Mouse (Mus musculus) lung, postnatal 0 days (tissue): ENCODE measurements around the gene Trpv2. TPM values are rescaled to one million over a fixed set of nuclear protein-coding genes. Genes with fewer than 3 reads are reported as not detected.

ENCODE experiments used
- ATAC-seq: fragments of 200-750 bp; cut with Nextera tagmentation; 2 replicates; pipeline ENCODE4 v1.8.0; 2017; ENCODE audit warnings: moderate library complexity
- DNase-seq: peaks from one replicate; pipeline ENCODE4 v3.0.0-alpha.2; 2016; ENCODE audit warnings: low spot score
- H3K27ac ChIP-seq: fragments of 300-500 bp; sonication (generic); 2 replicates; pipeline ENCODE4 v1.5.1; 2014; ENCODE audit warnings: antibody characterized with exemption, mild to moderate bottlenecking, low read length, mixed read lengths
- H3K27me3 ChIP-seq: fragments of 300-500 bp; sonication (generic); replicated peaks from 2 replicates; pipeline ENCODE4 v1.6.1; 2014; ENCODE audit warnings: low read length, mixed read lengths; ENCODE audit not compliant: insufficient read depth
- H3K36me3 ChIP-seq: fragments of 300-500 bp; sonication (generic); 2 replicates; pipeline ENCODE4 v1.6.1; 2014; ENCODE audit warnings: low read length, mixed read lengths; ENCODE audit not compliant: insufficient read depth
- H3K4me1 ChIP-seq: fragments of 300-500 bp; sonication (generic); 2 replicates; pipeline ENCODE4 v1.6.1; 2014; ENCODE audit warnings: antibody characterized with exemption, low read depth, low read length, mixed read lengths; ENCODE audit not compliant: insufficient read depth
- H3K4me2 ChIP-seq: fragments of 300-500 bp; sonication (generic); replicated peaks from 2 replicates; pipeline ENCODE4 v1.6.1; 2014; ENCODE audit warnings: low read depth, mild to moderate bottlenecking, low read length, moderate library complexity, mixed read lengths
- H3K4me3 ChIP-seq: fragments of 300-500 bp; sonication (generic); 2 replicates; pipeline ENCODE4 v1.5.1; 2014; ENCODE audit warnings: low read depth, low read length
- H3K9ac ChIP-seq: fragments of 300-500 bp; sonication (generic); replicated peaks from 2 replicates; pipeline ENCODE4 v1.6.1; 2014; ENCODE audit warnings: low read depth, mild to moderate bottlenecking
- H3K9me3 ChIP-seq: fragments of 300-500 bp; sonication (generic); 2 replicates; pipeline ENCODE4 v1.6.1; 2016; ENCODE audit warnings: low read length, mixed read lengths
- CTCF ChIP-seq: IDR thresholded peaks from 2 replicates; pipeline ENCODE4 v1.5.1; 2016; ENCODE audit warnings: antibody characterized with exemption, mild to moderate bottlenecking
- EP300 ChIP-seq: IDR thresholded peaks from 2 replicates; pipeline ENCODE4 v1.6.1; 2016; ENCODE audit warnings: antibody characterized with exemption, mild to moderate bottlenecking, control low read depth
- WGBS: fragments of 180-500 bp; shearing (Covaris S2); extraction: QIAGEN DNeasy Blood & Tissue Kit; methylation state at CpG from one replicate; pipeline ENCODE4 v1.1.7; 2014; 5-methylcytosine and 5-hydroxymethylcytosine counted together
- polyA plus RNA-seq: library from polyadenylated mRNA; unstranded; fragments of >200 nt; fragmentation: Nextera tagmentation; extraction: Ambion mirVana; gene quantifications from 2 replicates; pipeline ENCODE4 v1.2.1, GENCODE M21; 2015

The Trpv2 gene
- polyA plus RNA-seq, 1 experiment from 2014 or later: 6.1 TPM

DNA sequence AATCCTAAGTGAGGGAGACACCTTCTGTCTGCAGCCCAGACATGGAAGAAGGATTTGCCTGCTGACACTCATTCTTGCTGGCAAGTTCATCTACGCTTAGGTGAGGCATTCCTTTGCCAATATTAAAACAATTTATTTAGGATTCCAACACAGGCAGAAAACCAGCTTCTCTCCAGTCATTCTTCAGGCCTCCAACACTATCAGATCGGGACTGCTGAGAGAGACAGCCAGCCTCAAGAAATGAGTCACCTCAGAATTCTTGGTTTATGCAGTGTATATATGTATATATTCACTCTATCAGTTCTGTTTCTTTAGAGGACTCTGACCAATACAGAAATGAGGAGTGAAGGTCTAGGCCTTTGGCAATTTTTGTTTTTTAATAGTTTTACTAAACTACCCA is 10.7 kb upstream of the Trpv2 start:
- H3K27me3 ChIP-seq: no peaks in the 10 kb centered on the region
- DNase-seq: no peak
- no peaks in the 10 kb centered on the region for H3K4me1 ChIP-seq
- no peak overlapping the region for H3K4me3 ChIP-seq
- H3K36me3 ChIP-seq: no peaks in the 10 kb centered on the region
- WGBS: 71% methylated on average over 2 of the region's 2 CpGs
- H3K9ac ChIP-seq: no peak overlapping the region
- H3K4me2 ChIP-seq: no peak overlapping the region
- no peak for TF ChIP-seq EP300
- no peak for TF ChIP-seq CTCF
- no peak for ATAC-seq
- no peak overlapping the region for H3K27ac ChIP-seq
- no peaks in the 10 kb centered on the region for H3K9me3 ChIP-seq

DNA sequence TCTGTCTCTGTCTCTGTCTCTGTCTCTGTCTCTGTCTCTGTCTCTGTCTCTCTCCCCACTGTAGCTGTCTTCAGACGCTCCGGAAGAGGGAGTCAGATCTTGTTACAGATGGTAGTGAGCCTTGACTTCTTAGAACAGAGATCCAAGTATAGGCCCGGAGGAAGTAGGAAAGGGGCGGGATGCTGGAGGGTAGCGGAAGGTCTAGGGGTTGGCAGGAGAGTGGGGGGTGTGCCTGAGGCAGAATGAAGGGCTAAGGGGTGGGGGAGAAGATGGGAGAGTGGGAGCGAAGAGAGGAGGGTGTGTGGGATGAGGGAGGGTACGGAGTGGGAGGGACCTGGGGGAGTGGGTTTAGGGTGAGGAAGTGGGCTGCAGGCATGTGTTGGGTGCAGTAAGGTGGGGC is 8.5 kb upstream of the Trpv2 start:
- H3K27me3 ChIP-seq: no peaks in the 10 kb centered on the region
- no peaks in the 10 kb centered on the region for H3K4me1 ChIP-seq
- DNase-seq (no peak), ATAC-seq (no peak)
- TF ChIP-seq EP300 (no peak), CTCF (no peak)
- H3K9me3 ChIP-seq: no peaks in the 10 kb centered on the region
- no peaks in the 10 kb centered on the region for H3K36me3 ChIP-seq
- H3K27ac ChIP-seq: no peak overlapping the region
- H3K9ac ChIP-seq: no peak overlapping the region
- WGBS: 53% methylated on average over 7 of the region's 7 CpGs
- no peak overlapping the region for H3K4me3 ChIP-seq
- no peak overlapping the region for H3K4me2 ChIP-seq

DNA sequence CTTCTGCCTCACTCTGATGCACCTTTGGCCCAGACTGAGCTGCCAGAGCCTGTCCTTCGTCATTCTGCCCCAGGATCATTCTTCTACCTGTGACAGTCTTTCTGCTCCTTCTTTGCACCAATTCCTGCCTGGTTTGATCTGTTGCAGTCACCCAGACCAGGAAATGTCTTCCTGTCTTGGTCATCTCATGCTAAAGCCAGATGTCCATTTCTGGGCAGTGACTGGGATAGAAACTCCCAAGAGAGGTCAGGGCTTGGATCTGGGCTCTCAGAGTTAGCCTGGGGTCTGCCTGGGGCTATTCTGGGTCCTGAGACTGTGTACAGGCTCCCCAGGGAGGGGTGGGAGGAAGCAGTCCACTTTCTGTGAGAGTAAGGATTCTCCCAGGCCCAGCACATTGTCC is 8.1 kb upstream of the Trpv2 start:
- Histone ChIP-seq H3K4me3 (no peak overlapping the region), H3K9me3 (no peaks in the 10 kb centered on the region), H3K27me3 (no peaks in the 10 kb centered on the region), H3K36me3 (no peaks in the 10 kb centered on the region), H3K4me1 (no peaks in the 10 kb centered on the region), H3K4me2 (no peak overlapping the region), H3K9ac (no peak overlapping the region), H3K27ac (no peak overlapping the region)
- no peak for ATAC-seq
- no peak for DNase-seq
- TF ChIP-seq EP300 (no peak), CTCF (no peak)
- 45% methylated on average over 1 of the region's 1 CpGs for WGBS

DNA sequence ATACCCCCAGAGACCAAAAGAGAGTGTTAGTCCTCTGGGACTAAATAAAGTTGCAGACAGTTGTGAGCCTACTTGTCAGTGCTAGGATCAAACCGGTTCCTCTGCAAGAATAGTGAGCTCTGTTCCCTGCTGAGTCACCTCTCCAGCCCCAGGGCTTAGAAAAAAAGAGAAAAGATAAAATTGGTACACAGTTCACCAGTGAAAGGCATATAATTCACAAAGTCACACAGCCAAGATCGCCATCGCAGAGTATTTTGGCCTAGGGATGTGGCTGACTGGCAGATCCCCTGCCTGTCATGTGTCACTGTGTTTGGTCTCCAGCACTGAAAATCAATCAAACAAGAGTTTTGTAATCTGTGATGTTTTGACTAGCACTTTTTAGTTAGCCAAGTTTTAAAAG is 6.0 kb upstream of the Trpv2 start:
- 73% methylated on average over 3 of the region's 3 CpGs for WGBS
- Histone ChIP-seq H3K9me3 (no peaks in the 10 kb centered on the region), H3K9ac (no peak overlapping the region), H3K27ac (no peak overlapping the region), H3K4me3 (no peak overlapping the region), H3K4me1 (no peaks in the 10 kb centered on the region), H3K27me3 (no peaks in the 10 kb centered on the region), H3K36me3 (no peaks in the 10 kb centered on the region), H3K4me2 (no peak overlapping the region)
- DNase-seq (no peak), ATAC-seq (no peak)
- TF ChIP-seq CTCF (no peak), EP300 (no peak)

DNA sequence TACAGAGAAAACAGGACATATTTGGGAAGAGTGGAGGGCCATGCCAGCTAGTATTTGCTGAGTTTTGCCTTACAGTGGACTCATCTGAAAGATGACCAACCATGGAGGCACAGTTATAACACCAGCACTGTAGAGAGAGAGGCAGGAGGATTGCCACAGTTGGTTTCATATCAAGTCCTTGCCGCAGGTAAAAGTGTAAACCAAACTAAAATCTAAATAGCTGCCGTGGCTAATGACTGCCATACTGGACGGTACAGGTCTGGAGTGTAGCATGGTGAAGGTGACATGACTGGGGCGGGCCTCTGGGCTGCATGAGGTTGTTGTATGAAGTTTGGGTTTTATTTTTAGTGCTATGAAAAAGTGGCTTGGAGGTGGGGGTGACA is 408 bp downstream of the Trpv2 start:
- H3K9me3 ChIP-seq: no peaks in the 10 kb centered on the region
- DNase-seq: no peak
- ATAC-seq: no peak
- no peak overlapping the region for H3K4me2 ChIP-seq
- H3K4me1 ChIP-seq: no peaks in the 10 kb centered on the region
- H3K36me3 ChIP-seq: no peaks in the 10 kb centered on the region
- H3K27me3 ChIP-seq: no peaks in the 10 kb centered on the region
- no peak for TF ChIP-seq EP300
- no peak for TF ChIP-seq CTCF
- H3K4me3 ChIP-seq: no peak overlapping the region
- no peak overlapping the region for H3K27ac ChIP-seq
- H3K9ac ChIP-seq: no peak overlapping the region
- 69% methylated on average over 4 of the region's 4 CpGs for WGBS

DNA sequence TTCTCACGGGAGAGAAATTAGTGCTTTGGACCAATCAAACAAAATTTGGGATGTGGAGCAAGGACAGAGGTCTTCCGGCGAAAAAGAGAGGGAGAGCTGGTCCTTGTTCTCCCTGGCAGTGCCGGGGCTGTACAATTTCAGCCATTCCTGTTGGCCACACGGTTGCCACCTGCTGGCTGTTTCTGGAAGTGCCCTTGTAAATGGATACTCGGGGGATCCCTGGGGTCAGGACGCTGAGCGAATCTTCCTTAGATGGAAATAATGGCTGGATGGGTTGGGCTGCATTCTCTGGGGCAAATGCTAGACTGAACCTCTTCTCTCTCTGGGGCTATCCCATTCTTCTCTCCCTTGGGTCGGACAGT is 992 bp downstream of the Trpv2 start:
- peak overlapping the region; percentile 93 for H3K4me2 ChIP-seq
- H3K27ac ChIP-seq: no peak overlapping the region
- H3K4me1 ChIP-seq: no peaks in the 10 kb centered on the region
- no peaks in the 10 kb centered on the region for H3K27me3 ChIP-seq
- H3K4me3 ChIP-seq: peak overlapping the region; percentile 46
- H3K36me3 ChIP-seq: no peaks in the 10 kb centered on the region
- peak; percentile 81 for ATAC-seq
- TF ChIP-seq EP300 (0 out of 2 replicates have a peak, but pooled peaks have one; percentile 9), CTCF (peak; percentile 95)
- DNase-seq: peak; percentile 87
- WGBS: 0% methylated on average over 9 of the region's 9 CpGs
- no peaks in the 10 kb centered on the region for H3K9me3 ChIP-seq
- H3K9ac ChIP-seq: peak overlapping the region; percentile 16; the same call in 1 of the 2 replicates

DNA sequence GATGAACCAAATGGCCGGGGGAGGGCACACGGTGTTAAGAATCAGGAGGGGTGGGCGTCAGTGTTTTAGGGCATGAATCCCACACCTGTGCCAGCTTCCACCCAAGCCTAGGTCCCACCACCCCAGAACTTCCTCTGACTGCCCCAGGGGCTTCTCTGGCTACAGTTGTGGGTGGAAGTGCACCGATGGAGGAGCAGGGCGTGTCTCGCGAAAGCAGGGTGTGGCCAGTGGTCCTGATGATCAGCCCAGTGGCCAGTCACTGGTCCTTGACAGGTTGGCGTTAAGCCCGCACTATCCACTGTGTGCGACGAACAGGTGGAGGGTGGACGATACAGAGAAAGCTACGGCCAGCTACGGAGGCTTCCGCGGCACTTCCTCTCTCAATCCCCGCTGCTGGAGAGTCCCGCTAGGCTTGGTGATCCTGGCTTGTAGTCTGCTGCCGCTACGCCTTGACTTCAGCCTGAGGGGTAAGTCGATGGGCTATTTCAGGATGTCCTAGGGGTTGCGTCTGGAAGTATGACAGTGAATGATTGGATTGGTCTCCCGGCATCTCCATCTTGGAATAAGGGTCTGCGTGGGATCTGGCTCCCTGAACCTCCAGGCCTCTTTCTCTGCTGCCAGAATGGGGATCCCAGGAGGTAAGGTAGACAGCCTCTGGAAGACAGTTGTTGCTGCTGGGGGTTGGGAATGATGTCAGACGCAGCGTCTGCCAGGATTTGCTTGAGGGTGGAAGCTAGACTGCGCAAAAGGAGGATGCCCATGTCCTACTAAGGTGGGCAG is 1.6 kb downstream of the Trpv2 start:
- H3K9me3 ChIP-seq: no peaks in the 10 kb centered on the region
- no peaks in the 10 kb centered on the region for H3K27me3 ChIP-seq
- peak overlapping the region; percentile 46 for H3K4me3 ChIP-seq
- H3K4me2 ChIP-seq: peak overlapping the region; percentile 93
- H3K4me1 ChIP-seq: no peaks in the 10 kb centered on the region
- peak overlapping the region; percentile 16 for H3K9ac ChIP-seq
- 6% methylated on average over 27 of the region's 27 CpGs for whole genome bisulfite sequencing
- no peak for TF ChIP-seq CTCF
- no peak for TF ChIP-seq EP300
- no peak overlapping the region for H3K27ac ChIP-seq
- H3K36me3 ChIP-seq: no peaks in the 10 kb centered on the region
- DNase-seq (peak; percentile 34), ATAC-seq (peak; percentile 74)
